20 mouse cellular contexts compared by ENCODE assay signal in the genomic region with DNA sequence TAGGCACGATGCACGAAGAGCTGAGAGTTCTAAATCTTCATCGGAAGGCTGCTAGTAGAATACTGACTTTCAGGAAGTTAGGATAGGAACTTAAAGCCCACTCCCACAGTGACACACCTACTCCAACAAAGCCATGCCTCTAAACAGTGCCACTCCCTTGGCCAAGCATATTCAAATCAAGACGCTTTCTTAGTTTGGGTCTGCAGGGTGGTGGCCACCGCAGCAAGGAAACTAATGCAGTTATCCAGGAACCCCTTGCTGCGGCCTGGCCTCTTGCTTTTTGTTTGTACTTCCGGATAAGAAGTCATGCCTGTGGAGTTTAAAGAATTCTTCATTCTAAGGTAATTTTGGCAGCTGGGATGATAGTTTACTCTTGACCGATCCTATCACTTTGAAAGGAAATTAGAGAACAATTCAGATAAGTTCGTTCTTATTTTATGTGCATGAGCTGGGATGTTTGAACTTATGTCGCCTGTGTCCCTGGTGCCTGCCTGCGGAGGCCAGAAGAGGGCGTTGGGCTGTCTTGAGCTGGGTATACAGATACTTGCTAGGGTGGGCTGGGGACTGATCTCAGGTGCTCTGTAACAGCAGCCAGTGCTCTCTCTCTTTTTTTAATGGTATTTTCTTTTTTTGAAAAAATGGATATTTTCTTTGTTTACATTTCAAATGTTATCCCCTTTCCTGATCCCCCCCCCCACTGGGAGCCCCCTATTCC.
"Had no signal": no experiment of that assay in that cellular context is flagged by ENCODE, and none has a peak within 500 bp of the region (broad histone marks: within the 10 kb centered on the region; RNA-seq: fewer than 3 reads in every experiment).

No protein-coding gene starts in this region.

- H3K9ac ChIP-seq: limb, embryonic 12.5 days; limb, embryonic 15.5 days; liver, embryonic 14.5 days; liver, postnatal 0 days; lung, embryonic 14.5 days; midbrain, embryonic 13.5 days; neural tube, embryonic 13.5 days had no signal

- H3K36me3 ChIP-seq: limb, embryonic 12.5 days; limb, embryonic 15.5 days; midbrain, embryonic 10.5 days; midbrain, embryonic 13.5 days; neural tube, embryonic 13.5 days had no signal

- H3K4me1 ChIP-seq: limb, embryonic 12.5 days; limb, embryonic 15.5 days; neural tube, embryonic 13.5 days had no signal

- H3K27me3 ChIP-seq: limb, embryonic 12.5 days; limb, embryonic 15.5 days; midbrain, embryonic 13.5 days; neural tube, embryonic 13.5 days had no signal

- ATAC-seq: liver, postnatal 0 days; lung, postnatal 0 days; midbrain, embryonic 13.5 days; midbrain, embryonic 16.5 days had no signal

- H3K27ac ChIP-seq: kidney, postnatal 0 days; limb, embryonic 12.5 days; limb, embryonic 15.5 days; liver, embryonic 14.5 days; macrophage; midbrain, embryonic 10.5 days; midbrain, embryonic 13.5 days; neural tube, embryonic 13.5 days had no signal

- H3K9me3 ChIP-seq: limb, embryonic 12.5 days; limb, embryonic 15.5 days; midbrain, embryonic 10.5 days; midbrain, embryonic 13.5 days; neural tube, embryonic 13.5 days had no signal

- H3K4me3 ChIP-seq: limb, embryonic 12.5 days; limb, embryonic 15.5 days; midbrain, embryonic 10.5 days; midbrain, embryonic 13.5 days; myocyte; neural tube, embryonic 13.5 days had no signal

- DNase-seq: kidney, adult 2 months; kidney, postnatal 25 days; left cerebral cortex, postnatal 4 days; liver, postnatal 0 days; lung, embryonic 14.5 days; retina, postnatal 1 day; right cerebral cortex, postnatal 25 days; thymus, adult 2 months; thymus, postnatal 25 days had no signal
